Mouse (Mus musculus): ENCODE results near the gene Gm42417.

DNA sequence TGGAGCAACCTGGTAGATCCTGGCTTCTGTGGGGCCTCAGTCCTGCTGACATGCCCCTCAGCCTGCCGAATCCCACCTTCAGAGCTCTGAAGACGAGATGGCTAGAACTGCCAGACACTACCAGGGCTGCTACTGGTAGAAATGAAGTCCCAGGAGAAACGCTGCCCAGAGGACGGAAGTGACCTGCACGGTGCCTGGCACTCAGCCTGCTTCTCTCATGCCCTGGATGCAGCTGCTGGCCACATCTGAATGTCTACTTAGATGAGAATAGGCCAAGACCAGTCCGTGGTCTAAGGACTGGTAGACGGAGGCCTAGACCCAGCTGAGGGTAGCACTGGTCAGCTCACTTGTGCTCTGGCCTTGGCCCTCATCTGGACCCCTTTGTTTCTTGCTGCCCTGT is 8.3 kb downstream of the Gm42417 start:
- no peak for TF ChIP-seq CTCF (IDR thresholded peaks at IDR 0.05; ENCODE audit: control insufficient read depth, insufficient read depth, insufficient read length)
- no peak for TF ChIP-seq FOSL1 (IDR thresholded peaks at IDR 0.05; ENCODE audit: insufficient read depth, low read length, poor library complexity, severe bottlenecking)
- no peak for TF ChIP-seq MYOG (IDR thresholded peaks at IDR 0.05; ENCODE audit: control insufficient read depth, extremely low read depth, insufficient read length)
